Mouse (Mus musculus): ENCODE results near the gene Snupn.

DNA sequence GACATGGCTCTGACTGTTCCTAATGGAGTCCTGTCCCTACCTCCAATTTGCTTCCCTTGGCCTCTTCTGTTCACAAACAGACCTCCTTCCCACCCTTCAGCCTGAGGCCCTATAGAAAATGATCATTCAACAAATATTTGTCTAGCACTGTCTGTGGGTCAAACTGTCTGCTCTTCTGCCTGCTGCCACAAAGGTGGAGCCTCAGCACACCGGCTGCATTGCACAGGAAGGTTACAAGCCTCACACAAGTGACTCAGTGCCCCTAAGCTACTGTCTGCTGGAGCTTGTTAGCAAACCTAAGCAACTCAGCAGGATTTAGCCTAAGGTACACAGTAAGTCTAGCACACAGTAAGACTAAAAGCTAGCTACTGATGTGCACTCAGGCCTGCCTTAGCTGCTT, 39.7 kb upstream of the Snupn start:
- TF ChIP-seq CTCF (IDR thresholded peaks at IDR 0.05; ENCODE audit: control insufficient read depth, insufficient read depth, low read length) (no peak), POLR2A (IDR thresholded peaks at IDR 0.05; ENCODE audit: borderline replicate concordance, control insufficient read depth, low read depth, low read length) (no peak)
